Mouse (Mus musculus): ENCODE results near the gene Nin. TPM values are rescaled to one million over a fixed set of nuclear protein-coding genes. Genes with fewer than 3 reads are reported as not detected.

Nin gene
- polyA plus RNA-seq, 1 experiment from 2014 or later = 10.0 TPM

DNA sequence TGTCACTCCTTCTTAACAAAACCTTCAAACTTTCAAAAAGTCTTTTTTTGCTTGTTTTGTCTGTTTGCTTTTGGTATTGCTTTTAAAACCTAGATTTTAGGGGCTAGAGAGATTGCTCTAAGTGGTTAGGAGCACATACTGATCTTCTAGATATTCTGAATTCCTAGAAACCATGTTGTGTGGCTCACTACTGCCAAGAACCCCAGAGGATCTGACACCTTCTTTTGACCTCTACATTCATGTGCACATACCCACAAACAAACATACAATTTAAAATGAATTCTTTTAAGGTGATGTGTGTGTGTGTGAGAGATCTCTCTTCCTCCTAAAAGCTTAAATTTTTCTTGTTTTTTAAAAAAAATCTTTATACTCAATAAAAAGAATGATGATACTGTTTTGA lies 87.3 kb downstream of the Nin start:
- H3K9ac ChIP-seq (ENCODE audit: low read length) = no peak overlapping the region
- H3K4me1 ChIP-seq (ENCODE audit: control insufficient read depth, insufficient read depth, low read length) = no peaks in the 10 kb centered on the region
- no peak for ATAC-seq (ENCODE audit: insufficient read depth, low FRiP score)
- H3K36me3 ChIP-seq (ENCODE audit: control insufficient read depth, insufficient read depth, low read length) = peaks cover 12% of the 10 kb centered on the region; the same call in 1 of the 2 replicates
- no peaks in the 10 kb centered on the region for H3K27me3 ChIP-seq (ENCODE audit: control insufficient read depth, insufficient read depth, low read length)
- no peak overlapping the region for H3K4me3 ChIP-seq (replicated peaks; ENCODE audit: low read length)
- H3K4me2 ChIP-seq (ENCODE audit: low read depth, low read length) = no peak overlapping the region
- H3K27ac ChIP-seq (ENCODE audit: low read length) = no peak overlapping the region
- H3K9me3 ChIP-seq (replicated peaks; ENCODE audit: control insufficient read depth, low read length) = no peaks in the 10 kb centered on the region

DNA sequence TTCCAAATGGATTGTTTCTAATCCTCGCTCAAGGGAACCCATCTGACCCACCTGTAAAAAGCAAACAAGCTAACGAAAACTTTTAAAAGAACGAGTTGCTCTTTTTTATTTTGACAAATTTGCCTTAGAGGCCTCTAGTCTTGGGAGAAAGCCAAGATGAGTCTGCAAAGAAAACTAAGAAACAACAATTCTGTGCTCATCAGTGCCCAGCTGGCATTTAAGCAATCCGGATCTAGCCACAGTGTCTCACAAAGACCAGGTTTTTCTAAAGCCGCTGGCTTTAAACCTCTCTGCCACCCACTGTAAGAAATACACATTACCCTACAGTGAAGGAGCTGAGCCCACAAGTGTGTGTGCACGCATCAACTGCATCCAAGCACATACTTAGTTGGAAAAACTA lies 88.1 kb downstream of the Nin start:
- no peak overlapping the region for H3K9ac ChIP-seq (ENCODE audit: low read length)
- H3K27me3 ChIP-seq (ENCODE audit: control insufficient read depth, insufficient read depth, low read length) = no peaks in the 10 kb centered on the region
- H3K4me3 ChIP-seq (replicated peaks; ENCODE audit: low read length) = no peak overlapping the region
- H3K9me3 ChIP-seq (replicated peaks; ENCODE audit: control insufficient read depth, low read length) = no peaks in the 10 kb centered on the region
- ATAC-seq (ENCODE audit: insufficient read depth, low FRiP score) = no peak
- H3K36me3 ChIP-seq (ENCODE audit: control insufficient read depth, insufficient read depth, low read length) = peaks cover 12% of the 10 kb centered on the region; the same call in 1 of the 2 replicates
- WGBS = 85% methylated on average over 6 of the region's 6 CpGs
- H3K4me2 ChIP-seq (ENCODE audit: low read depth, low read length) = no peak overlapping the region
- no peak overlapping the region for H3K27ac ChIP-seq (ENCODE audit: low read length)
- no peaks in the 10 kb centered on the region for H3K4me1 ChIP-seq (ENCODE audit: control insufficient read depth, insufficient read depth, low read length)

DNA sequence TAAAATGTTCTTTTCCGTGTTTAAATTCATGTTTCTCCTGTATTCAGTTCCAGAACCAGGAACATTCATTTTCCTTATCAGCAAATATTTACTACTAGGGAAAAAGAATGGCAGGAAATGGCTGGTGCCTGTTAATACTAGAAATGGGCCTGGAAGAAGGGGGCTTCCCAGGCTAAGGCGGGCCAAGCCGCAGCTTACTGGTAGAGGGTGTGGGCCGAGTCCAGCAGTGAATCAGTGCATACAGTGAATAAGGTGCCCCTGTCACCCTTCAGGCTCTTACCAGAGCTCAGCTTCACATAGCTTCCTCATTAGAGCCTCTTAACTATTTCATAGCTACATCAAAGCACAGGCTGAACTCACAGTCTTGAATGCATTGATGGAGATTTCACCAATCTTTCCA lies 89.9 kb downstream of the Nin start:
- 78% methylated on average over 4 of the region's 4 CpGs for WGBS
- Histone ChIP-seq H3K36me3 (ENCODE audit: control insufficient read depth, insufficient read depth, low read length) (peaks cover 8% of the 10 kb centered on the region; the same call in 1 of the 2 replicates), H3K27me3 (ENCODE audit: control insufficient read depth, insufficient read depth, low read length) (no peaks in the 10 kb centered on the region), H3K4me2 (ENCODE audit: low read depth, low read length) (no peak overlapping the region), H3K4me3 (replicated peaks; ENCODE audit: low read length) (no peak overlapping the region), H3K9me3 (replicated peaks; ENCODE audit: control insufficient read depth, low read length) (no peaks in the 10 kb centered on the region), H3K9ac (ENCODE audit: low read length) (no peak overlapping the region), H3K4me1 (ENCODE audit: control insufficient read depth, insufficient read depth, low read length) (no peaks in the 10 kb centered on the region), H3K27ac (ENCODE audit: low read length) (no peak overlapping the region)
- no peak for ATAC-seq (ENCODE audit: insufficient read depth, low FRiP score)

DNA sequence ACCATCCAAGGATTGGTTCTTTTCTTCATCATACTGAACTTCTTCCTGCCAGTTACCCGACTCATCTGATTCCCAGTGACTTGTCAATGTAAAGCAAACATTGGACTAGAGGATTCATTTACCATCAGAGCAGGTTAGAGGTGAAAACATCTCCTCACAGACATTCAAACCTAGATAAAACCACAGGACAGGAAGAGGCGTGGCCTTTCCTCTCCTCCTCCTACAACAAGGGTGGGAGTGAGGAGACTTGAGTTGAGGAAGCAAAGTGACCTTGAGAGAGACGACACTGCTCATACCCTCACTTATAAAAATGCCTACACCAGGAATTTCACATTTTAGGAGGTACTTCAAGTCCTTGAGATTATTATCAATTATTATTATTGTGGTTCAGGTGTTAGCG lies 95.4 kb downstream of the Nin start:
- Histone ChIP-seq H3K4me1 (ENCODE audit: control insufficient read depth, insufficient read depth, low read length) (no peaks in the 10 kb centered on the region), H3K9ac (ENCODE audit: low read length) (no peak overlapping the region), H3K36me3 (ENCODE audit: control insufficient read depth, insufficient read depth, low read length) (0 out of 2 replicates have a peak, but pooled peaks cover 3% of the 10 kb centered on the region), H3K9me3 (replicated peaks; ENCODE audit: control insufficient read depth, low read length) (no peaks in the 10 kb centered on the region), H3K27ac (ENCODE audit: low read length) (no peak overlapping the region), H3K27me3 (ENCODE audit: control insufficient read depth, insufficient read depth, low read length) (no peaks in the 10 kb centered on the region), H3K4me2 (ENCODE audit: low read depth, low read length) (no peak overlapping the region), H3K4me3 (replicated peaks; ENCODE audit: low read length) (no peak overlapping the region)
- WGBS = 80% methylated on average over 4 of the region's 4 CpGs
- no peak for ATAC-seq (ENCODE audit: insufficient read depth, low FRiP score)

DNA sequence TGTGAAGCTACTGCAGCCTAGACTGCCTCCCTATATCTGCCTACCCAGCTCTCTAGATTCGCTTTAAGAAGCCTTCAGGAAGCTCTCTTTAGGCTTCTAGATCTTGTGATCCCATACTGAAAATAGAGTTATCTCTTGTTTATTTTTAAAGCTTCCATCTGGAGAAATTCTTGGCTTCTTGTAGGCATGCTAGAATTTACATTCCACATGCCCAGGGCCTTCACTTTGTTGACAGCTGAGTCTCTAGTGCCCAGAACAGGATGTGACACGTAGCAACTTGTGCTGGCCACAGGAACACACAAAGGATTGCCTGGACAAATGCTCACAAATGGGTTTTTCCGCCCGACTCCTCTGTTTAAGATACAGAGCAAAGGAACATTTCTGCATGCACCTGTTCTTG lies 97.6 kb downstream of the Nin start:
- no peak overlapping the region for H3K4me3 ChIP-seq (replicated peaks; ENCODE audit: low read length)
- no peak overlapping the region for H3K4me2 ChIP-seq (ENCODE audit: low read depth, low read length)
- H3K9ac ChIP-seq (ENCODE audit: low read length) = no peak overlapping the region
- no peak overlapping the region for H3K27ac ChIP-seq (ENCODE audit: low read length)
- no peaks in the 10 kb centered on the region for H3K27me3 ChIP-seq (ENCODE audit: control insufficient read depth, insufficient read depth, low read length)
- H3K4me1 ChIP-seq (ENCODE audit: control insufficient read depth, insufficient read depth, low read length) = no peaks in the 10 kb centered on the region
- ATAC-seq (ENCODE audit: insufficient read depth, low FRiP score) = no peak
- peaks cover 5% of the 10 kb centered on the region; the same call in 1 of the 2 replicates for H3K36me3 ChIP-seq (ENCODE audit: control insufficient read depth, insufficient read depth, low read length)
- WGBS = 55% methylated on average over 4 of the region's 4 CpGs
- H3K9me3 ChIP-seq (replicated peaks; ENCODE audit: control insufficient read depth, low read length) = peaks cover 2% of the 10 kb centered on the region

DNA sequence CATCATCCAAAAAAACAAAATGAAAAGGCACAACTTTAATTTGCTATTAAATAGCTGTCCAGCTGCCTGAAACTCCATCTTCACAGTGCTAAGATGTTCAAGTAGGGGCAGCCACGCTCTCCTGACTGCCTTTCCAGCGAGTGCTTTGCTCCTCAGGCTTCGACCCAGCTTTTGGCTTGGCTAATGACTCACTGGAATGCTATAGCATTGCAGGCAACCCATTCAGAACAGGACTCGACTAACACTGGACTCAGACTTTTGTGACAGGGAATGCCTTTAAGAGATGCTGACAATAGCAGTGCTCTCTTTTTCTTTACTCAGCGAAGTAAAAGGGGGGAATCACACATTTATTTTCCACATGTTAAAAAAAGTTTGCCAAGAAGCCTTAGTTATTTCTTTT lies 101.8 kb downstream of the Nin start:
- no peak for ATAC-seq (ENCODE audit: insufficient read depth, low FRiP score)
- no peak overlapping the region for H3K4me3 ChIP-seq (replicated peaks; ENCODE audit: low read length)
- H3K9me3 ChIP-seq (replicated peaks; ENCODE audit: control insufficient read depth, low read length) = peaks cover 3% of the 10 kb centered on the region
- no peaks in the 10 kb centered on the region for H3K4me1 ChIP-seq (ENCODE audit: control insufficient read depth, insufficient read depth, low read length)
- peaks cover 7% of the 10 kb centered on the region; the same call in 1 of the 2 replicates for H3K36me3 ChIP-seq (ENCODE audit: control insufficient read depth, insufficient read depth, low read length)
- WGBS = 60% methylated on average over 5 of the region's 5 CpGs
- H3K27ac ChIP-seq (ENCODE audit: low read length) = no peak overlapping the region
- H3K27me3 ChIP-seq (ENCODE audit: control insufficient read depth, insufficient read depth, low read length) = no peaks in the 10 kb centered on the region
- no peak overlapping the region for H3K9ac ChIP-seq (ENCODE audit: low read length)
- no peak overlapping the region for H3K4me2 ChIP-seq (ENCODE audit: low read depth, low read length)

DNA sequence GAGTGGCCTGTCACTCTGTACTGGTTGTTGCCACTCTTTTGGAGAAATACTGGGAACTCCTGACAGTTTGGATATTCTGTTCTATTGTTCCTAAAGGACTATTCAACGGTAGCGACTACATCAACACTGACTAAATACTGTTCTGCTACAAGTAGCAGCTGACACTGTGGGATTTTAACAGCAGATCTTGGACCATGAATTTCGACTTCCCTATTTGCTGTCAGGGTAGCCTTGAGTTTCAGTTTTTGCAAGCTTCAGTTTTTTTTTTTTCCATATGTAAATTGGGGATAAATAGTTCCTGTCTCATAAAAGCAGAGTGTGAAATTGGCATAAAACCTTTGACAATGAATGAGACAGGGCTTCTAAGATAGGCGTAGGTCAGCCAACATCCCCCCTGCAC lies 103.2 kb downstream of the Nin start:
- WGBS = 95% methylated on average over 4 of the region's 4 CpGs
- H3K27ac ChIP-seq (ENCODE audit: low read length) = no peak overlapping the region
- peaks cover 7% of the 10 kb centered on the region; the same call in 1 of the 2 replicates for H3K36me3 ChIP-seq (ENCODE audit: control insufficient read depth, insufficient read depth, low read length)
- H3K9me3 ChIP-seq (replicated peaks; ENCODE audit: control insufficient read depth, low read length) = peaks cover 3% of the 10 kb centered on the region
- no peaks in the 10 kb centered on the region for H3K27me3 ChIP-seq (ENCODE audit: control insufficient read depth, insufficient read depth, low read length)
- no peak overlapping the region for H3K4me3 ChIP-seq (replicated peaks; ENCODE audit: low read length)
- H3K4me1 ChIP-seq (ENCODE audit: control insufficient read depth, insufficient read depth, low read length) = no peaks in the 10 kb centered on the region
- ATAC-seq (ENCODE audit: insufficient read depth, low FRiP score) = no peak
- H3K4me2 ChIP-seq (ENCODE audit: low read depth, low read length) = no peak overlapping the region
- H3K9ac ChIP-seq (ENCODE audit: low read length) = no peak overlapping the region

DNA sequence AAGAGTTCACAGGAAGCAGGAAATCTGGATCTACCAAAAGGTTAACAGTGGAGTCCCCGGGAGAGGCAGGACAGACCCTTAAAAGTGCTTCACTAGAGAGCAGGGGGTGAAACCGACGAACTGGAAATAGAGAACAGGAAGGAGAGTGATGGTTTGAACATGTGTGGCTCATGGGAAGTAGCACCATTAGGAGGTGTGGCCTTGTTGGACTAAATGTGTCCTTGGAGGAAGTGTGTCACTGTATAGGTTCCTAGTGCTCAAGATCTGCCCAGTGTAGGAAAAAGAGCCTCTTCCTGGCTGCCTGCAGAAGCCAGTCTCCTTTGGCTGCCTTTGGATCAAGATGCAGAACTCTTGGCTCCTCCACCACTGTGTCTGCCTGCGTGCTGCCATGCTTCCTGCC lies 108.4 kb downstream of the Nin start:
- Histone ChIP-seq H3K36me3 (ENCODE audit: control insufficient read depth, insufficient read depth, low read length) (no peaks in the 10 kb centered on the region), H3K4me3 (replicated peaks; ENCODE audit: low read length) (no peak overlapping the region), H3K9ac (ENCODE audit: low read length) (no peak overlapping the region), H3K9me3 (replicated peaks; ENCODE audit: control insufficient read depth, low read length) (no peaks in the 10 kb centered on the region), H3K4me2 (ENCODE audit: low read depth, low read length) (no peak overlapping the region), H3K27me3 (ENCODE audit: control insufficient read depth, insufficient read depth, low read length) (no peaks in the 10 kb centered on the region), H3K4me1 (ENCODE audit: control insufficient read depth, insufficient read depth, low read length) (no peaks in the 10 kb centered on the region), H3K27ac (ENCODE audit: low read length) (no peak overlapping the region)
- ATAC-seq (ENCODE audit: insufficient read depth, low FRiP score) = no peak
- 74% methylated on average over 4 of the region's 4 CpGs for WGBS

DNA sequence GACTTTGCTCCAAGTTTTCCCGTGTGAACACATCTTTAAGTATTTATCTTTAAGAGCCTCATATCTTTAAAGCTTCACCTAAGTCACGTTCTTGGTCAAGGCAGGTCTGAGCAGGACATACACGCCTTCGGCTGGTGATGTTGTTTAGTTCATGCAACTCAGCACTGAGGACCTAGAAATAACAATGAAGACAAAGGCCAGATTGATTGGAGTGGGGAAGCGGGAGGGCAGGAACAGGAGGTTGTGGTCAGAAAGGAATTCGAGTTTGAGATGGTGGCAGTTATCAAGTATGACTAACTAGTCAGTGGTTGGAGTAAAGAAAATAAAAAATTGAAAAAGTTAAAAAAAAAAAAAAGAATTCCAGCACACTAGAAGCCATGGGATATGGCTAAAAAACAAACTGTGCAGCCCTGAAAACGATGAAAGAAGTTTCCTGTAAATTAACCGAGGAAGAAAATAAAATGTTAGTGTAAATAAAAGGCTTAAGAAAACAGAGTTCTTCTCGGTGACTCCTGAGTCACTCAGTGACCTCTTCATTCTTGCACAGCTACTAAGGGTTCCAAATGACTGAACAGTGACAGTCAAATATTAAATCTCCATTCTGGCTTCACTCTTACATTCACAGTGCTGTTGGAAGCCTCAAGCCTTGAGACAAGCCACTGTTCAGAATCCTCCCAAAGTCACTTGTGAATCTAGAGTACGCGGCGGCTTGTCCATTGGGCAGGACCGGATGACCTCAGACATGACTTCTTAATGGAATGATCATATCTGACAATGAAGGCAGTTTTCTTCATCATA lies 115.1 kb downstream of the Nin start:
- no peak for ATAC-seq (ENCODE audit: insufficient read depth, low FRiP score)
- no peaks in the 10 kb centered on the region for H3K36me3 ChIP-seq (ENCODE audit: control insufficient read depth, insufficient read depth, low read length)
- H3K4me1 ChIP-seq (ENCODE audit: control insufficient read depth, insufficient read depth, low read length) = no peaks in the 10 kb centered on the region
- no peak overlapping the region for H3K4me2 ChIP-seq (ENCODE audit: low read depth, low read length)
- H3K27ac ChIP-seq (ENCODE audit: low read length) = no peak overlapping the region
- no peak overlapping the region for H3K9ac ChIP-seq (ENCODE audit: low read length)
- H3K4me3 ChIP-seq (replicated peaks; ENCODE audit: low read length) = no peak overlapping the region
- H3K9me3 ChIP-seq (replicated peaks; ENCODE audit: control insufficient read depth, low read length) = no peaks in the 10 kb centered on the region
- no peaks in the 10 kb centered on the region for H3K27me3 ChIP-seq (ENCODE audit: control insufficient read depth, insufficient read depth, low read length)
- WGBS = 69% methylated on average over 13 of the region's 13 CpGs

Data from stomach, embryonic 16.5 days (tissue).